Mouse (Mus musculus) G1E (cell line): ENCODE results near the gene Slc25a20. TPM values are rescaled to one million over a fixed set of nuclear protein-coding genes. Genes with fewer than 3 reads are reported as not detected.

Experiments used
- ATAC-seq: 2 replicates; pipeline ENCODE4 v1.8.0; 2016; ENCODE audit warnings: mild to moderate bottlenecking; ENCODE audit not compliant: insufficient number of reproducible peaks, poor library complexity, low FRiP score, severe bottlenecking; ENCODE audit errors: extremely low read depth
- DNase-seq: peaks from one replicate; pipeline ENCODE4 v3.0.0; 2012; ENCODE audit warnings: low spot score
- H3K27me3 ChIP-seq: 2 replicates; pipeline ENCODE4 v1.6.1; 2012; ENCODE audit warnings: mild to moderate bottlenecking, low read length, inconsistent platforms; ENCODE audit not compliant: insufficient read depth
- H3K36me3 ChIP-seq: replicated peaks from 2 replicates; pipeline ENCODE3; 2012; ENCODE audit warnings: mild to moderate bottlenecking, inconsistent platforms
- H3K4me1 ChIP-seq: 2 replicates; pipeline ENCODE4 v1.6.1; 2012; ENCODE audit warnings: low read depth, low read length, inconsistent platforms, mixed read lengths; ENCODE audit not compliant: insufficient read depth
- H3K4me3 ChIP-seq: 2 replicates; pipeline ENCODE4 v1.5.1; 2012; ENCODE audit warnings: low read depth, mild to moderate bottlenecking, inconsistent platforms, low read length, moderate library complexity, mixed read lengths
- H3K9me3 ChIP-seq: replicated peaks from 2 replicates; pipeline ENCODE4 v1.6.1; 2012; ENCODE audit warnings: inconsistent platforms
- CTCF ChIP-seq: IDR thresholded peaks from 2 replicates; pipeline ENCODE4 v1.5.1; 2012; ENCODE audit warnings: low read depth, low read length, inconsistent platforms, mixed read lengths
- GATA1 ChIP-seq: IDR thresholded peaks from 2 replicates; pipeline ENCODE4 v1.6.1; 2012; ENCODE audit warnings: borderline replicate concordance, low read length, inconsistent platforms, mixed read lengths
- GATA2 ChIP-seq: IDR thresholded peaks from 2 replicates; pipeline ENCODE4 v1.6.1; 2012; ENCODE audit warnings: low read depth, low read length, inconsistent platforms, borderline replicate concordance
- POLR2AphosphoS5 ChIP-seq: IDR thresholded peaks from 2 replicates; pipeline ENCODE4 v1.6.1; 2012; ENCODE audit warnings: low read depth, low read length, inconsistent platforms; ENCODE audit not compliant: insufficient replicate concordance
- TAL1 ChIP-seq: conservative IDR thresholded peaks from 2 replicates; pipeline ENCODE4 v1.6.1; 2012; ENCODE audit warnings: low read depth, low read length, inconsistent platforms, mixed read lengths
- polyA plus RNA-seq: library from polyadenylated mRNA; stranded (reverse); fragments of >175 nt; gene quantifications from 2 replicates; pipeline ENCODE4 v1.2.3, GENCODE M21; 2012
- total RNA-seq, 2 experiments: library from RNA; stranded (forward) in 1 of 2; stranded (reverse) in 1 of 2; fragments of 200-1000 nt in 1 of 2; fragments of >200 nt in 1 of 2; fragmentation: Nextera tagmentation in 1 of 2; gene quantifications; 2 replicates each; pipeline ENCODE4 v1.2.3; 2014 to 2017

Gene Slc25a20
- total and polyA plus RNA-seq, 3 experiments: 7.7 to 30.3 (median 17.8) TPM

DNA sequence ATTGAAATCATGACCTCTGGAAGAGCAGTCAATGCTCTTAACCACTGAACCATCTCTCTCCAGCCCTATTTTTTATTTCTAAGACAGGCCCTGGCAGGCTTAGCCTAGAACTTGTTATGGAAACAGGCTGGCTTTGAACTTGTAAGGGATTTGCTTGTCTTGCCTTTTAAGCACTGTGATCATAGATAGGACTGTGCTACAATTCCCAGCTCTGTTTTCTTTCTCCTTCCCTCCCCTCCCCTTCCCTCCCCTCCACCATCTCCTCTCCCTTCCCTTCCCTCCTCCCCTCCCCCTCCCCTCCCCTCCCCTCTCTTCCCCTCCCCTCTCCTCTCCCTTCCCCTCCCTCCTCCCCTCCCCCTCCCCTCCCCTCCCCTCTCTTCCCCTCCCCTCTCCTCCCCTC lies 40.6 kb downstream of the Slc25a20 start:
- Histone ChIP-seq H3K9me3 (no peaks in the 10 kb centered on the region), H3K4me1 (no peaks in the 10 kb centered on the region; the same call in 1 of the 2 replicates), H3K36me3 (no peaks in the 10 kb centered on the region), H3K4me3 (no peak overlapping the region), H3K27me3 (peaks cover 6% of the 10 kb centered on the region; the same call in 1 of the 2 replicates)
- TF ChIP-seq TAL1: no peak
- no peak for TF ChIP-seq POLR2AphosphoS5
- TF ChIP-seq GATA2: no peak
- no peak for TF ChIP-seq GATA1
- TF ChIP-seq CTCF: no peak
- ATAC-seq (no peak), DNase-seq (no peak)

DNA sequence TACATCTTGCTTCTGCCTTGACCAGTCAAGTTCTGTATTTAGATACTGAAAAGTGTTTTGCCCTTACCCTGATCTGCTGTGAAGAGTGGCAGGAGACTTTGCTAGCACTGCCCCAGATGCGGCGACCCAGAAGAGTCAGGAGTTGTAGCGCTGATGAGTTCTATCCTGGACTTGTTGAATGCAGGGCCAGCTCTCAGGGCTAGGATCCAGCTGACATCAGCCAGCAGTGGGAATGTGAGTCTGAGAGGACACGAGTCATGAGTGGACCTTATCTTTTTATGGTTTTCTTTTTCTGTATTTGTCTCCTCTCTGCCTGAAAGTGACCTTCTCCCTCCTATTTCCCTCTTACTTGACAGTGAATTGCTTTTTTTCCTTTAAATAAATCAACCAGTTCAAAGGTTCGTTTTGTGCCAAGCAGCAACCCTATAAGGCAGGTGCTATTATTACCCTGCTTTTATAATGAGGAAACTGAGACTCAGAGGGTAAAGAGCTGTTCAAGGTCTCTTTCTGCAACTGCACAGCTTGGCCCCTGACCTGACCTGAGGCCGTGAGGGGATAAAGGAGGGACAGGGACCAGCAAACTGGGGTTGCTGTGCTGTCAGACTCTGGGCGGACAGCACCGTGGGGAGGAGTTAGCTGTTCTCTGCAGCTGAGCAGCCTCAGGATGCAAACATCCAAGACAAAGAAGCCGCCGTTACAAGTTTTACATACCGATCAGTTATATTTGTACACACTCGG lies 41.7 kb downstream of the Slc25a20 start:
- DNase-seq (no peak), ATAC-seq (no peak)
- H3K4me3 ChIP-seq: no peak overlapping the region
- H3K4me1 ChIP-seq: no peaks in the 10 kb centered on the region; the same call in 1 of the 2 replicates
- H3K27me3 ChIP-seq: peaks cover 6% of the 10 kb centered on the region; the same call in 1 of the 2 replicates
- H3K36me3 ChIP-seq: no peaks in the 10 kb centered on the region
- H3K9me3 ChIP-seq: no peaks in the 10 kb centered on the region
- TF ChIP-seq POLR2AphosphoS5 (no peak), CTCF (no peak), GATA2 (no peak), GATA1 (no peak), TAL1 (no peak)

DNA sequence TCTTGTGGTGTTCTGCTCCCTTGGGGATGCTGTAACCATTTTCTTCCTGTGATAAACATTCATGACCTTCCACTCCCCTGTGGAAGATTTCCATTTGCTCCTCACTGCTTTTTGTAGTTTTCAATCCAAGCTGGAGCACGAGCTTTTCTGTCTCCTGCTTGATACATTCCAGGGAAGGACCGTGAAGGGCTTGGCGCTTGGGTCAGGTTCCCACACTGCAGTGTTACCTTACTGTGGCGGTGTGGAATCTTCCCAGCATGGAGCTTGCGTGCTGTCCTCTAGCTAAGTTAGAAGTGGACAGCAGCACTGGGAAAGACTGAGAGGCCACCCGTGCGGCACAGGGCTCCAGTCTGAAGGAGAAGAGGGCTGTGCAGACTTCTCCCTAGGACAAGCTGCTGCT lies 42.7 kb downstream of the Slc25a20 start:
- Histone ChIP-seq H3K4me1 (no peaks in the 10 kb centered on the region; the same call in 1 of the 2 replicates), H3K36me3 (no peaks in the 10 kb centered on the region), H3K4me3 (no peak overlapping the region), H3K27me3 (peaks cover 6% of the 10 kb centered on the region; the same call in 1 of the 2 replicates), H3K9me3 (no peaks in the 10 kb centered on the region)
- ATAC-seq: no peak
- no peak for DNase-seq
- TF ChIP-seq CTCF (no peak), TAL1 (no peak), POLR2AphosphoS5 (no peak), GATA1 (no peak), GATA2 (no peak)

DNA sequence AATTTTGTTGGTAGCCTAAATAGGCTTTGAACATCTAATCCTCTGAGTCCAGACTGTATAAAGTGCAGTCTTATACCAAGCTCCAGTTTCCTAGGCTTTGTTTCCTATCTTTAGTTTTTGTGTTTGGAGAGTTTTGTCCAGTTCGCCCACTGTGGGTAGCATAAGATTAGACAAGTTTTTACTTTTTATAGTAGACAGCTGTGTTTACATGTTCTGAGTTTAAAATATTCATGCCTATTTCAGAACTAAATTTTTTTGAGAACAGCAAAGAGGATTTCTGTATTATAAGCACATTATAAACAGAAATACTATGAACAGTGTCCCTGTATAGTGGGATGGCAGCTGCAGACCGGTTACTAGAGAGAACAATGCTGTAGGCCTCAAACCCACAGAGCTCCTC lies 45.3 kb downstream of the Slc25a20 start:
- no peaks in the 10 kb centered on the region; the same call in 1 of the 2 replicates for H3K4me1 ChIP-seq
- H3K9me3 ChIP-seq: no peaks in the 10 kb centered on the region
- no peak for DNase-seq
- peaks cover 6% of the 10 kb centered on the region; the same call in 1 of the 2 replicates for H3K27me3 ChIP-seq
- H3K36me3 ChIP-seq: no peaks in the 10 kb centered on the region
- H3K4me3 ChIP-seq: no peak overlapping the region
- no peak for TF ChIP-seq GATA1
- no peak for TF ChIP-seq TAL1
- TF ChIP-seq GATA2: no peak
- no peak for TF ChIP-seq POLR2AphosphoS5
- TF ChIP-seq CTCF: no peak
- no peak for ATAC-seq

DNA sequence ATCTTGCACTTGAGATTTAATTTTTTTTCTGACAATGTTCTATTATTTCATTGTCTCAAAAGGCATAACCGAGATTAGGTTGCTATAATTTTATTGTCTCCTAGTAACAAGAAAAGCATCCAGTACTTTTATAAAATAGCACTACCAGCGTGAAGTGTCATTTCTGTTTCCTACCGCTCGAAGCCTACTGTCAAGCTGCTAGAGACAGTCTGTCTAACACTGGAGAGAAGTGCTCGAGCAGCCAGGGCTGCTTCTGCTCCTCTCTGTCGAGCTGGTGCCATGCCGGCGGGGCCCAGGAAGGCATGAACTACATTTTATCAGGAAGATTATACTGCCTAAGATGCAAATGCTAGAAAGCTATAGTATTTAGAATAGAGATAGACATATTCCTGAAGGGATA lies 46.9 kb downstream of the Slc25a20 start:
- no peak overlapping the region for H3K4me3 ChIP-seq
- no peaks in the 10 kb centered on the region for H3K36me3 ChIP-seq
- DNase-seq: no peak
- H3K27me3 ChIP-seq: peaks cover 5% of the 10 kb centered on the region; the same call in 1 of the 2 replicates
- H3K4me1 ChIP-seq: no peaks in the 10 kb centered on the region
- ATAC-seq: no peak
- H3K9me3 ChIP-seq: no peaks in the 10 kb centered on the region
- no peak for TF ChIP-seq GATA1
- TF ChIP-seq CTCF: no peak
- no peak for TF ChIP-seq TAL1
- TF ChIP-seq GATA2: no peak
- TF ChIP-seq POLR2AphosphoS5: no peak

DNA sequence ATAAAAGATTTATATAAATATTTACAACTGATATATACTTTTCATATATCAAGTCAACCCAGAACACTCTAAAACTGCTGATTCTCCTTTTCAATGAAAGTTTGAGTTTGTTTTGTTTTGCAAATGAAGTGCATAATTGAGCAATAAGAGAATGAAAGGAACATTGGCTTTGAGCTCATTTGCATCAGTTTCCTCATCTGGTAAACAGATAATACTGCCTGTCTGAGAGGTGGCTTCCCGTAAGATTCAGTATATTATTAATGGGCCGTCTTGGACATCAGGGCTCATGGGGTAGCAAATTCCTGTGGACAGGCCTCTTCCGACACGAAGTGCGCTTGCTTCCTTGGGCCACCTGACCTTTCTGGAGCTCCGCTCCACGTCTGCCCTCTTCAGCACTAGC lies 48.9 kb downstream of the Slc25a20 start:
- H3K4me3 ChIP-seq: no peak overlapping the region
- no peaks in the 10 kb centered on the region for H3K9me3 ChIP-seq
- no peaks in the 10 kb centered on the region for H3K36me3 ChIP-seq
- no peak for ATAC-seq
- no peaks in the 10 kb centered on the region for H3K27me3 ChIP-seq
- no peaks in the 10 kb centered on the region for H3K4me1 ChIP-seq
- TF ChIP-seq GATA2 (no peak), CTCF (no peak), GATA1 (no peak), TAL1 (no peak)
- DNase-seq: no peak
